Mouse (Mus musculus): Measurements from ENCODE around the gene Itga3.

Gene Itga3

DNA sequence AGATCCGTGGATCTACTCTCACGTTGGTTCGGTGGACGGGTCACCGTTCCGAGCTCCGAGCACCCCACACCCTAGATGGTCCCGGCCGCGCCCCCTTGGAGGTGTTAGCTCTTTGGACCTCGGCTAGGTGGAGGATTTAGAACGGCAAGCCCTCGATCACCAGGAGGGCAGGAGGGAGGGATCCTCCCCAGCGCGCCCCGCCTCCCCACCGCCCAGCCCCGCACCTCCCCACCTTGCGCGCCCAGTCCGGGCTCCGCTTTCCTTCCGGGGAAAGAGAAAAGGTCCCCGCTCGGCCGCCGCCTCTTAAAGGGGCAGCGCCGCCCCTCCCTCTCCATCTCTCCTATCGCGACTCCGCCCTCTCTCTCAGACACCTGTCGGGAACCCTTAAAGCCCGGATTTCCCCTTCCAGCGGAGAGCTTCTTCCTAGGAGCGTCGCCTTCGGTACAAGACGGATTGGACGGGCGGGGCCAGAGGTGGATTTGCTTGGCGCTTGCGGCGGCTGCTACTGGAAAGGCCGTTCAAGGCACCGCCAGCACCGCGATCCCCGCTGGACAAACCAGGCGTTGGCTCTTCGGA lies at the start of gene Itga3:
Itga3 (minus strand) TSS at position 266 of the 576 bp plus-strand sequence.
- in situ Hi-C loops (cut with MboI, MseI), result loop anchor here (10.0 kb wide), 1 partner anchor 808 kb away; no protein-coding TSS in a partner anchor

DNA sequence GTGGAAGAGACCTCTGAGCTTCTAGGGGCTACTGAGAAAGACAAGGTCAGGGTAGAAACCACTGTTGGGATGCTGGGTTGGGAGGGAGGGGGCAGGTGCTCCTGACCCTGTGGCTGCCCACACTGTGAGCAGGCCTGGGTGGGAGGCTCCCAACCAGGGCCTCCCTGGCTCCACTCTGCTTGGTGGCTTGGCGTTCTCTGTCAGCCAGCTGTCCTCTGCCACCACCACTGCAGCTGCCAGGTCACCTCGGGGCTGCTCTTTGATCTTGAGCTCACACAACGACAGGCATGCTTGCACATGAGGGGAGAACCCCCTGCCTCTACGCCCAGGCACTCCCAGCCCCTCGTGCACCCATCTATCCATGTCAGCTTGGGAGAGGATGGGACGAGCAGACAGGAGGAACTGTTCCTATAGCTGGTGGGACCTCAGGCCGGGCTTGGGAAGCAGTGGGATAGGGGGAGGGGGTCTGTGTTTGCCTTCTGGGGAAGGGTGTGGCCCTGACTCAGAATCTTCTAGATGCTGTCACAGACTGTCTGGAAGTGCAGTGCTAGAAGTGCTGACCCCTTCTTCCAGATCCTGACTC lies 48.9 kb upstream of the Itga3 start:
- in situ Hi-C loops (cut with MboI, MseI), result no loop called here

GRCm38 (mm10) chr11:95122100-95122489 lies 45.5 kb upstream of the Itga3 start:
- in situ Hi-C loops (cut with MboI, MseI), result loop anchor here (5.0 kb wide), 2 partner anchors 110 to 395 kb away; no protein-coding TSS in a partner anchor

DNA sequence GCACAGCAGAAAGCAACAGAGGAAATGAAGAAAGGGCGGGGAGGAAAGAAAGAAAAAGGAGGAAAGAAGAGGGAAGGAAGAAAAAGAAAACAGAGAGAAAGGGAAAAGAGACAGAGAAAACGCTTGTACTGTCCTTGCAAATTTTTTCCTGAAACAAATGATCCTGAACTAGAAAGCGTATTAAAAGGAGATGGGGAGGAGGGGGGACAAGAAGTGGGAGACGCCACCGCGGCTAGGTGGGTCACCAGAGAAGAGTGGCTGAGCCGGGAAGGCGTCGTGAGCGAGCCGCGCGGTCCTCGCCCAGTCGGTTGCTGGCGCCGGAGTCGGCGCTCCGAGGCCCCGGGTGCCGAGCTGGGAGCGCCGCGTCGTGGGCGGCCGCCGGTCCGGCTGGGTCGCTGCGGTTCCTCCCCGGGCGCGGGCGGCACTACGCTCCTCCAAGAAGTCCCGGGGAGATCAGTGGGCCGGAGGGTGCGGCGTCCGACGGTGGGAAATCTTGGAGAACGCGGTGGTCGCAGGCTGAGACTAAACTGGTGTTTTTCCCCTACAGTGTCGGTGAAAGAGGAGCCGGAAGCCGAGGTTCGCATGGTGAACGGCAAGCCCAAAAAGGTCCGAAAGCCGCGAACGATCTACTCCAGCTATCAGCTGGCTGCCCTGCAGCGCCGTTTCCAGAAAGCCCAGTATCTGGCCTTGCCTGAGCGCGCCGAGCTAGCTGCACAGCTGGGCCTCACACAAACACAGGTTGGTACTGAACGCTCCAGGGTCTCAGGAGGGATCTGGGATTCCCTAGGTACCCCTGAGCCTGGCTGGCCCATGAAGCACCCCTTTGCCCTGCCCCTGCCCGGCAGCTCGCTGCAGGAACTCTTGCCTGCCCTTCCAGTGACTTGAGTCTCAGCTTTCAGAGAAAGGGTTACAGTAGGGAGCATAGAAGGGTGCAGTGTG lies 44.8 kb upstream of the Itga3 start:
- in situ Hi-C loops (cut with MboI, MseI), result loop anchor here (5.0 kb wide), 2 partner anchors 111 to 396 kb away; no protein-coding TSS in a partner anchor

DNA sequence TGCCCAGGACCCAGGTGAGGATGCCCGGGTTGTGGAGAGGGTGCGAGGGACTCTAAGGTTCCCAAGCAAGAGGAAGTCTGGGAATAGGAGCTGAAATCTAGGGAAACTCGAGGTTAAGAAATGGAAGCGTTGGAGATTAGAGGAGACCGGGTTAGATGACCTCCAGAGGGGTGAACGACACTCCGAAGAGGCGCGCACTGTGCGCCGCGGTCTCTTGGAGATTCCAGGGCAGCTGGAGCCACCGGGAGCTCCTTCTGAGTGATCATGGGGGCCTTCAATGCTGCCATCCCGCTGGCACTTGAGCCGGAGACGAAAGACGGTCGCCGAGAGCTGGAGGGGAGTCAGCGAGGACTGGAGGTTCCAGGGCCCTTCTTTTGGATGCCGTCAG lies 44.0 kb upstream of the Itga3 start:
- in situ Hi-C loops (cut with MboI, MseI), result loop anchor here (5.0 kb wide), 2 partner anchors 112 to 397 kb away; no protein-coding TSS in a partner anchor

DNA sequence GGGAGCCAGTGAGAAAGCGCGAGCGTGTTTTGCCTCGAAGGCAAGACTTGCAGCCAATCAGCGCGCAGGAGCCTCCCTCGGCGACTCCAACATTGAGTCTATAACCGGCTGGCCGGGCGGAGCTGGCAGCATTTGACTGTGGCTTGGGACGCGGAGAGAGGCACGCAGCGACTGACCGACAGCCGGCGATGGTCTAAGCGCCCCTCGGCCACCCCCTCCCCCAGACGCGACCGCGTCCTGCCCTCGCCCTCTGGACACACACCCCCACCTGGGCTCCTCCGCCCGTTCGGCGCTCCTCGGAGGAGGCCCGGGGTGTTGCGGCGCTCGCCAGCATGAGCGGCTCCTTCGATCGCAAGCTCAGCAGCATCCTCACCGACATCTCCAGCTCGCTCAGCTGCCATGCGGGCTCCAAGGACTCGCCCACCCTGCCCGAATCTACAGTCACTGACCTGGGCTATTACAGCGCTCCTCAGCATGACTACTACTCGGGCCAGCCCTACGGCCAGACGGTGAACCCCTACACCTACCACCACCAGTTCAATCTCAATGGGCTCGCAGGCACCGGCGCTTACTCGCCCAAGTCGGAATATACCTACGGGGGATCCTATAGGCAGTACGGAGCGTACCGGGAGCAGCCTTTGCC lies 43.5 kb upstream of the Itga3 start, which contains the start of gene Dlx3:
Dlx3 (plus strand) TSS at position 130 of the 643 bp plus-strand sequence.
- in situ Hi-C loops (cut with MboI, MseI), result loop anchor here (5.0 kb wide), 2 partner anchors 112 to 397 kb away; no protein-coding TSS in a partner anchor

DNA sequence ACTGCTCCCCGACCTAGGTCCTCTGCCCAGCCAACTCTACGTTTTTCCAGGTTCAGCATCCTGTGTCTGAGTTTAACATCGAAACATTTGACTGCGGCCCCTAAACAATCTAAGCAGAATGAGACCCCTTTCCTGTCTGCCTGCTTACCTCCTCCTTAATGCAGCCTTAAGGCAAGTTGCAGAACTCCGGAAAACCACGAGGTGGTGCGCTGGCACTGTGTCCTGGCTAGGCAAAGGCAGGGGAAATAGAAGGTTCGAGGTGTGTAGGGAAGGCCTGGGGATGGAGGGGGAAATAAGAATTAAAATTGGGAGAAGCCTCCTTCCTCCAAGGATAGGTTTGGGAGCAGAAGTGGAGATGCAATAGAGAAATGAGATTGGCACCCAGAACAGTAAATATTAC lies 41.9 kb upstream of the Itga3 start:
- in situ Hi-C loops (cut with MboI, MseI), result no loop called here

- in situ Hi-C loops (cut with MboI, MseI), result no loop called here
Measured at GRCm38 (mm10) chr11:95117030-95117429, 40.4 kb upstream of the Itga3 start.

DNA sequence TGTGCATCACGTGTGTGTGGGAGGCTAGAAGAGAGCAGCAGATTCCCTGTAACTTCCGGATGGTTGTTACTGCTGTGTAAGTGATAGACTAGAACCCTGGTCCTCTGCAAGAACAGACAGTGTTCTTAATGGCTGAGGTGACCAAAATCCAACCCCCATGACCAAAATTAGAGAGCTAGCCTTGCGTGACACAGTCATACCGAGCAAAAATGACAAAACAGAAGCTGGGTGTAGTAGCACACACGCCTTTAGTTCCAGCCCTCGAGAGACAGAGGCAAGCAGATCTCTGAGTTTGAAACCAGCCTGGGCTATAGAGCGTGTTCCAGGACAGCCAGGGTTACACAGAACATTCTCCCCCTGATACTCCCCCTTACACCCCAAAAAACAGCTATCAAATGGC lies 33.5 kb upstream of the Itga3 start:
- in situ Hi-C loops (cut with MboI, MseI), result no loop called here

DNA sequence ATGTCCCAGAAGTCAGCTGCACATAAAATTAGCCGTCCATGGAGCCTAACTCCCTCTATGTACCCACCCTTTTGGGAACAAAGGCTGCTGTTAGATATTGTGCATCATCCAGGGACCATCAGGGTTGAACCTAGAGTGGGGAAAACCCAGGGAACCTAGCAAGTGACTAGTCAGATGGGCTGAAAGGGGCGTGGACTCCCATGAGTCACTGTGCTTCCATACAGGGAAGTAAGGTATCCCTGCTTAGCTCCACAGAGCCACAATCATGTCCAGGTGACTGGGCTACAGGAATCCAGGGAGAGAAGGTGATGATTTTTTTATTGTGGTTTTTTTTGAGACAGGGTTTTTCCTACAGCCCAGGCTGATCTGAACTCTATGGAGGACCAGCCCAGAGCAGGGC lies 32.4 kb upstream of the Itga3 start:
- in situ Hi-C loops (cut with MboI, MseI), result loop anchor here (5.0 kb wide), 1 partner anchor 67 kb away; the partner anchor contains the start of gene Pdk2

- in situ Hi-C loops (cut with MboI, MseI), result loop anchor here (5.0 kb wide), 1 partner anchor 64 kb away; the partner anchor contains the start of gene Pdk2
Measured at GRCm38 (mm10) chr11:95106440-95107236, 30.0 kb upstream of the Itga3 start.

DNA sequence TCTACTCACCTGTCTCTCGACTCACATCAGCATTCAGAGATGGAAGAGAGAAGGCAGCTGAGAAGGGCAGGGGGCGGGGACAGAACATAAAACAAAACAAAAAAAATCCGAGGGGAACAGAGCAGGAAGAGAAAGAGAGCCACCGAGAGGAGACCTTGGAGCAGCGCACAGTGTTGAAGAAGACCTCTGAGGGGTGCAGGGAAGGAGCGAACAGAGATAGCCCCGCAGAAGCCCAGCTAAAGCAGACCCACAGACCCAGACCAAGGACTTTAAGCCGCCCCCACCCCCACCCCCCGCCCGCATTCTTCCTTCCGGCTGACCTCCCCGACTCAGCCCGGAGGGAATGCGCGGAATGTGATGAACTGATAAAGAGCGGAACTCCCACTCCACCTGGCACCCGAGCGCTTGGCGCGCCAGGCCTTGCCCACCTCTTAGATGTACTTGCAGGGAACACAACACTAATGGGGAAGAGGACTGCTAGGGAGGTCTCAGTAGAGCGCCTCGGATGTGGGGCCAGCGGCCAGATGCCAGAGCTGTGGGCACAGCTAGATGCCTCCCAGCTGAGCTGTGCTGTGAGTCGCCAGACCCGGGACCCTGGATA lies 28.8 kb upstream of the Itga3 start:
- in situ Hi-C loops (cut with MboI, MseI), result loop anchor here (5.0 kb wide), 1 partner anchor 63 kb away; the partner anchor contains the start of gene Pdk2

DNA sequence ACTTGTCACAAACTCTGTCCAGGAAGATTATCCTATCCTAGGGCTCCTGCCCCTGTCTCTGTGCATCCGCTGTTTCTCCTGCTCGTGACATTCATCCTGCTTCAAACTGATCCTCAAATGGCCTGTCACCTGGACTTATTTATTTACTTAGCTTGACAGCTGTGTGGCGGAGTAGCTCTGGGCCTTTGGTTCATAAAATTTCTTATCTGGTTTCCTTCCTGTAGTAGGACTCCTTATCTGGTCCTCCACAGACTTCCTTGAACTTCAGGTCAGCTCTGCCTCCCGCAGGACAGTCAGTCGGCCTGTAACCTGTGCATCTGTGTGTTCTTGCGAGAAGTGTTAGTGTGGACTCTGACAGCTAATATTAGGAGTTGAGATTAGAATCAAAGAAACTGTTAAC lies 27.7 kb upstream of the Itga3 start:
- in situ Hi-C loops (cut with MboI, MseI), result no loop called here

- in situ Hi-C loops (cut with MboI, MseI), result no loop called here
Measured at GRCm38 (mm10) chr11:95102161-95102904, 25.7 kb upstream of the Itga3 start.

GRCm38 (mm10) chr11:95101071-95101788 lies 24.6 kb upstream of the Itga3 start:
- in situ Hi-C loops (cut with MboI, MseI), result no loop called here

DNA sequence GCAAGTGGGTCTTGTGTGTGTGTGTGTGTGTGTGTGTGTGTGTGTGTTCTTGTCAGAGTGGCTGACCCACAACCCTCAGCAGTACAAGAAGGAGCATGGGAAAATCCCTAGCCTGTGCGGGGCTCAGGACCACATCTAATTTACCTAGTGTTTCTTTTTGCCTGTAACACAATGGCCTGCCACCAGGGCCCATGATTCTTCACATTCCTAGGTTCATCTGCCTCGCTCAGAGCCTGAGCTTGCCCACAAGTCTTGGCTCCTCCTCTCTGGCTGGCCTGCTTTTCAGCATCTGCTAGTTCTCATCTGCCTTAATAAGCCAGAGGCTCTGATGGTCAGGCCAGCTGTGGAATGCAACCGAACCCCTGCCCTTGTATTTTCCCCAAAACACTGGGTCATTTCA lies 23.8 kb upstream of the Itga3 start:
- in situ Hi-C loops (cut with MboI, MseI), result no loop called here

- in situ Hi-C loops (cut with MboI, MseI), result no loop called here
Measured at GRCm38 (mm10) chr11:95098346-95099095, 21.9 kb upstream of the Itga3 start.

DNA sequence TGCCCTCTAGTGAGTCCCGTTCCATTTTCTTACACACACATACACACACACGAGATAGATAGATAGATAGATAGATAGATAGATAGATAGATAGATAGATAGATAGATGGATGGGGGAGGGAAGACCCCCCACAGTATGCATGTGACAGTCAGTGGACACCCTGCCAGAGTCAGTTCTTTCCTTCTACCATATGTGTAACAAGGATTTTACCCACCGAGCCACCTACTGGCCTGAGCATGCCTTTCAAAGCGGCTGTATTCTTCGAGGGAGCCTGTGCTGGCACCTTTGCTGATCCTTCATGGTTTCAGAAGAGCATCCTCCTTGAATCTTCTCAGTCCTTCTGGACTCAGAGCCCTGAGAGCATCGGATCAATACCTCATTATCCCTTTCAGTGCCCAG lies 21.3 kb upstream of the Itga3 start:
- in situ Hi-C loops (cut with MboI, MseI), result no loop called here

Measured in regulatory T cell (primary cell).